Mouse (Mus musculus): ENCODE data around the gene Tspo. TPM values are rescaled to one million over a fixed set of nuclear protein-coding genes. Genes with fewer than 3 reads are reported as not detected.

Tspo gene
- polyA plus RNA-seq, 1 experiment, result 188 TPM

- H3K27ac ChIP-seq (ENCODE audit: insufficient read depth, low read depth, low read length), result peak overlapping the region; percentile 58; the same call in 1 of the 2 replicates
- peak overlapping the region; percentile 28; the same call in 1 of the 2 replicates for H3K4me3 ChIP-seq (ENCODE audit: low read depth, low read length)
- WGBS, result 29% methylated on average over 15 of the region's 15 CpGs
- TF ChIP-seq CTCF (IDR thresholded peaks at IDR 0.05; ENCODE audit: extremely low read depth, insufficient read length, insufficient replicate concordance, low read depth, low read length), result no peak
- TF ChIP-seq POLR2A (IDR thresholded peaks at IDR 0.05; ENCODE audit: low read depth, low read length), result no peak
- no peaks in the 10 kb centered on the region for H3K27me3 ChIP-seq (ENCODE audit: control insufficient read depth, insufficient read depth, low read length)
- H3K4me1 ChIP-seq (ENCODE audit: control insufficient read depth, insufficient read depth, insufficient read length, low read length), result peaks cover 6% of the 10 kb centered on the region; the same call in 1 of the 2 replicates
- H3K36me3 ChIP-seq (ENCODE audit: control insufficient read depth, insufficient read depth, low read length), result no peaks in the 10 kb centered on the region
Observed at GRCm38 (mm10) chr15:83562626-83563270, 644 bp upstream of the Tspo start.

DNA sequence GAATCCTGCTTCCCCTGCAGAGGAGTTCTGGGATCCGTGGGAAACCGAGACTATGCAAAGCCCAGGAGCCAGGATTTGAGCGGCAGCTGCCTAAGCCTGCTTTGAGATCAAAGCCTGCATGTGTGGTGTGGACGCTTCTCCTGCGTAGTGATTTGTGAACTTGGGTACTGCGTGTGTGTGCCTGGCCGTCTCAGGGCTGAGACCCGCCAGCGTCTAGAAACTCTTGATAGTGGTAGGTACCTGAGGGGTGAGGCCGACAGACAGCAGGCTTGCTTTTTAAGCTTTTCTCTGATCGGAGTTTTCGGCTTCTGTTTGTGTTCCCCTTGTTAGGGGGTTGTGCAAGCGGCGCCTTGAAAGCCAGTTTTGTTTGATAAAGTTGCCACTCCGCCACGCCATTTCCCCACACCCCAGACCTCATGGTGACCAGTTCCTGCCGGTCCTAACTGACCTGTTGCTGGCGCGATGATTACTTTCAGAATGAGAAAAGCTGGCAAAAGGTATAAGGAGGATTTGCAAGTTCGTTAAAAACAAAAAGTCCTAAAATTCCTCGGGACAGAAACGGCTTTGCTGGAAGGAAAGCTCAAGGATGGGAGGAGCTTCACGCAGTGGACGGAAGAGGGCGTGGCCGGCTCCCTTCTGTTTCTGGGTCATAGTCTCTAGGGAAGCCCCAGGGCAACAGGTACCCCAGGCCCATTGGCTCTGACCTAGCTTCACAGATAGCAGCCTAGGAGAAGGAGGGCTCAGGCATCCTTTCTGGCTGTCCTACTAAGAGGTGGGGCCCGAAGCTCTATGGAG, 662 bp downstream of the Tspo start:
- Histone ChIP-seq H3K27me3 (ENCODE audit: control insufficient read depth, insufficient read depth, low read length) (no peaks in the 10 kb centered on the region), H3K4me3 (ENCODE audit: low read depth, low read length) (peak overlapping the region; percentile 78), H3K36me3 (ENCODE audit: control insufficient read depth, insufficient read depth, low read length) (no peaks in the 10 kb centered on the region), H3K27ac (ENCODE audit: insufficient read depth, low read depth, low read length) (peak overlapping the region; percentile 59), H3K4me1 (ENCODE audit: control insufficient read depth, insufficient read depth, insufficient read length, low read length) (peaks cover 6% of the 10 kb centered on the region; the same call in 1 of the 2 replicates)
- no peak for TF ChIP-seq POLR2A (IDR thresholded peaks at IDR 0.05; ENCODE audit: low read depth, low read length)
- TF ChIP-seq CTCF (IDR thresholded peaks at IDR 0.05; ENCODE audit: extremely low read depth, insufficient read length, insufficient replicate concordance, low read depth, low read length), result no peak
- 1% methylated on average over 27 of the region's 27 CpGs for WGBS

- peaks cover 8% of the 10 kb centered on the region for H3K4me1 ChIP-seq (ENCODE audit: control insufficient read depth, insufficient read depth, insufficient read length, low read length)
- TF ChIP-seq CTCF (IDR thresholded peaks at IDR 0.05; ENCODE audit: extremely low read depth, insufficient read length, insufficient replicate concordance, low read depth, low read length) (no peak), POLR2A (IDR thresholded peaks at IDR 0.05; ENCODE audit: low read depth, low read length) (no peak)
- H3K27ac ChIP-seq (ENCODE audit: insufficient read depth, low read depth, low read length), result no peak overlapping the region
- H3K36me3 ChIP-seq (ENCODE audit: control insufficient read depth, insufficient read depth, low read length), result no peaks in the 10 kb centered on the region
- H3K27me3 ChIP-seq (ENCODE audit: control insufficient read depth, insufficient read depth, low read length), result no peaks in the 10 kb centered on the region
- no peak overlapping the region for H3K4me3 ChIP-seq (ENCODE audit: low read depth, low read length)
- 71% methylated on average over 3 of the region's 3 CpGs for WGBS
Observed at GRCm38 (mm10) chr15:83565434-83565833, 2.0 kb downstream of the Tspo start.

DNA sequence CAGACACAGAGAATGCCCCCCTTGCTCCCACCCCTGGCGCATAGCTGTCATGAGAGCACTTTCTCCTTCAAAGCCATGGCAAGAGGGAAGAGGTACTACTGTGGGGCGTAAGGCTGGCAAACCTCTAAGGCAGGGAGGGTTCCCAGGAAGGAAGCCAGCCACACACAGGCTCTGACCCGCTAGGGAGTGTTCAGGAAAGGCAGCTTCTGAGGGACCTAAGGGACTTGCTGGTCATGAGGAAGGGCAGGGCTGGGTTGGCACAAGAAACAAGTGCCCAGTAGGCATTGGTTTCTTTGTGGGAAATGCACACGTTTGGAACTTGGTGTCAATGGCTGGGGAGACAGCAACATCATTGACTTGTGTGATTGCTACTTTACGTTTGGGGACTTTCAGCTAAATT, 2.6 kb downstream of the Tspo start:
- TF ChIP-seq CTCF (IDR thresholded peaks at IDR 0.05; ENCODE audit: extremely low read depth, insufficient read length, insufficient replicate concordance, low read depth, low read length) (no peak), POLR2A (IDR thresholded peaks at IDR 0.05; ENCODE audit: low read depth, low read length) (no peak)
- H3K27ac ChIP-seq (ENCODE audit: insufficient read depth, low read depth, low read length), result no peak overlapping the region
- H3K4me3 ChIP-seq (ENCODE audit: low read depth, low read length), result no peak overlapping the region
- WGBS, result 78% methylated on average over 5 of the region's 5 CpGs
- no peaks in the 10 kb centered on the region for H3K36me3 ChIP-seq (ENCODE audit: control insufficient read depth, insufficient read depth, low read length)
- peaks cover 8% of the 10 kb centered on the region for H3K4me1 ChIP-seq (ENCODE audit: control insufficient read depth, insufficient read depth, insufficient read length, low read length)
- H3K27me3 ChIP-seq (ENCODE audit: control insufficient read depth, insufficient read depth, low read length), result no peaks in the 10 kb centered on the region

GRCm38 (mm10) chr15:83567728-83568127, 4.3 kb downstream of the Tspo start:
- TF ChIP-seq CTCF (IDR thresholded peaks at IDR 0.05; ENCODE audit: extremely low read depth, insufficient read length, insufficient replicate concordance, low read depth, low read length) (no peak), POLR2A (IDR thresholded peaks at IDR 0.05; ENCODE audit: low read depth, low read length) (no peak)
- Histone ChIP-seq H3K36me3 (ENCODE audit: control insufficient read depth, insufficient read depth, low read length) (peaks cover 2% of the 10 kb centered on the region; the same call in 1 of the 2 replicates), H3K4me3 (ENCODE audit: low read depth, low read length) (no peak overlapping the region), H3K27ac (ENCODE audit: insufficient read depth, low read depth, low read length) (no peak overlapping the region), H3K27me3 (ENCODE audit: control insufficient read depth, insufficient read depth, low read length) (no peaks in the 10 kb centered on the region), H3K4me1 (ENCODE audit: control insufficient read depth, insufficient read depth, insufficient read length, low read length) (peaks cover 8% of the 10 kb centered on the region)
- 91% methylated on average over 3 of the region's 3 CpGs for WGBS

DNA sequence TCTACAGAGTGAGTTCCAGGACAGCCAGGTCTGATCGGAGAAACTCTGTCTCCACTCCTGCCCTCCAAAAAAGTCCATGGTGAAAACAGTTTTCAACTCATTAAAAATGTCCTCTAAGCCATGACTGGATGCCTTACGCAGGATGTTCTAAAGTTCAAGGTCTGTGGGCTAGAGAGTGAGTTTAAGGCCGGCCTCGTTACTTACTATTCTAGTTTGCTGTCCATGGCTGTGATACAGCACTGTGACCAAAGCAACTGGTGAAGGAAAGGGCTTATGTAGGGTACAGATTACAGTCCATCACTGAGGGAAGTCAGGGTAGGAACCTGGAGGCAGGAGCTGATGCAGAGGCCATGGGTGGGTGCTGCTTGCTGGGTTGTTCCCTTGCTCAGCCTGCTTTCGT, 5.2 kb downstream of the Tspo start:
- Histone ChIP-seq H3K4me1 (ENCODE audit: control insufficient read depth, insufficient read depth, insufficient read length, low read length) (peaks cover 8% of the 10 kb centered on the region), H3K4me3 (ENCODE audit: low read depth, low read length) (no peak overlapping the region), H3K27me3 (ENCODE audit: control insufficient read depth, insufficient read depth, low read length) (no peaks in the 10 kb centered on the region), H3K27ac (ENCODE audit: insufficient read depth, low read depth, low read length) (no peak overlapping the region), H3K36me3 (ENCODE audit: control insufficient read depth, insufficient read depth, low read length) (peaks cover 5% of the 10 kb centered on the region; the same call in 1 of the 2 replicates)
- WGBS, result 94% methylated on average over 5 of the region's 5 CpGs
- no peak for TF ChIP-seq POLR2A (IDR thresholded peaks at IDR 0.05; ENCODE audit: low read depth, low read length)
- no peak for TF ChIP-seq CTCF (IDR thresholded peaks at IDR 0.05; ENCODE audit: extremely low read depth, insufficient read length, insufficient replicate concordance, low read depth, low read length)

DNA sequence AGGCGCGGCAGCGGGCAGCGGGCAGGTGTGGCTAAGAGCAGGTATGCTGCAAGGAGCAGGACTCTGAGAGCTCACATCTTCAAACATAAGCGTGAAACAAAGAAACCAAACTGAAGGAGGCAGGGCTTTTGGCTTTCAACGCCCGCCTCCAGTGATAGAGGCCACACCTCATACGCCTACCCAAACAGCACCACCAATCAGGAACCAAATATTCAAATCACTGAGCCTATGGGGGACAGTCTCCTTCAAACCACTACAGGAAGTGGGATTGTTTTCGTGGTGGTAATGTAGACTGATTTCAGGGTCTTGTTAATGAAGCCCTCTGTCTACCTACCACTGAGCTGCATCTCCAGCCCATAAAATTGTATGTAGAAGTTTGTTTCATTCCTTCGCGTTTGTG, 6.3 kb downstream of the Tspo start:
- H3K4me1 ChIP-seq (ENCODE audit: control insufficient read depth, insufficient read depth, insufficient read length, low read length), result peaks cover 5% of the 10 kb centered on the region; the same call in 1 of the 2 replicates
- H3K36me3 ChIP-seq (ENCODE audit: control insufficient read depth, insufficient read depth, low read length), result peaks cover 15% of the 10 kb centered on the region
- no peak overlapping the region for H3K4me3 ChIP-seq (ENCODE audit: low read depth, low read length)
- H3K27me3 ChIP-seq (ENCODE audit: control insufficient read depth, insufficient read depth, low read length), result no peaks in the 10 kb centered on the region
- H3K27ac ChIP-seq (ENCODE audit: insufficient read depth, low read depth, low read length), result no peak overlapping the region
- no peak for TF ChIP-seq CTCF (IDR thresholded peaks at IDR 0.05; ENCODE audit: extremely low read depth, insufficient read length, insufficient replicate concordance, low read depth, low read length)
- no peak for TF ChIP-seq POLR2A (IDR thresholded peaks at IDR 0.05; ENCODE audit: low read depth, low read length)
- WGBS, result 73% methylated on average over 11 of the region's 11 CpGs
